Mouse (Mus musculus): ENCODE measurements at regions not wholly inside any gene's neighbourhood (a gene's known extent, or its start where the extent isn't known, plus 50 kb on each side); places are given as distances from the start of the nearest gene placed in this dataset.

GRCm38 (mm10) chr4:75130757-75131156 is 147.3 kb downstream of the Dmac1 start:
- DNase-seq (ENCODE audit: low read depth, low spot score), result no peak

GRCm38 (mm10) chr4:75115887-75116286 is 162.2 kb downstream of the Dmac1 start:
- no peak for DNase-seq (ENCODE audit: low read depth, low spot score)

- DNase-seq (ENCODE audit: low read depth, low spot score), result no peak
Observed at GRCm38 (mm10) chr4:75115346-75115745, 162.8 kb downstream of the Dmac1 start.

- DNase-seq (ENCODE audit: low read depth, low spot score), result no peak
Observed at GRCm38 (mm10) chr4:75065782-75066181, 212.3 kb downstream of the Dmac1 start.

GRCm38 (mm10) chr4:75063275-75063674 is 214.8 kb downstream of the Dmac1 start:
- peak; percentile 32 for DNase-seq (ENCODE audit: low read depth, low spot score)

- no peak for DNase-seq (ENCODE audit: low read depth, low spot score)
Observed at GRCm38 (mm10) chr4:75043510-75043909, 234.6 kb downstream of the Dmac1 start.

- no peak for DNase-seq (ENCODE audit: low read depth, low spot score)
Observed at GRCm38 (mm10) chr4:75042640-75043039, 235.5 kb downstream of the Dmac1 start.

GRCm38 (mm10) chr4:75041930-75042579 is 236.1 kb downstream of the Dmac1 start:
- no peak for DNase-seq (ENCODE audit: low read depth, low spot score)

Data from 3T3-L1 (cell line).